Mouse (Mus musculus) heart, postnatal 36 days (tissue): ENCODE results near the gene Ift122. TPM values are rescaled to one million over a fixed set of nuclear protein-coding genes. Genes with fewer than 3 reads are reported as not detected.
A peak's percentile ranks its signal among the peaks of the same experiment; 100 is the strongest.

Experiments used
- DNase-seq, 2 experiments: peaks; one replicate each; pipeline ENCODE4 v3.0.0; 2021 to 2022
- intact Hi-C: fragments of 180-260 bp; cut with DNase I; formaldehyde crosslinking; loops from one replicate; pipeline ENCODE4 v1.15.1; 2025
- total RNA-seq, 2 experiments: library from RNA; stranded (reverse); gene quantifications; 2 replicates each; pipeline ENCODE4 v1.2.3; 2021

Ift122 gene
- total RNA-seq, 2 experiments from 2014 or later: 9.1 to 9.4 TPM

- intact Hi-C loops: loop anchor here (2.0 kb wide), 1 partner anchor 40 kb away; no protein-coding TSS in a partner anchor
Observed at GRCm38 (mm10) chr6:115955169-115955568, 101.9 kb downstream of the Ift122 start.

GRCm38 (mm10) chr6:115955664-115956063, 102.4 kb downstream of the Ift122 start:
- intact Hi-C loops: loop anchor here (2.0 kb wide), 1 partner anchor 41 kb away; no protein-coding TSS in a partner anchor
- no peak for DNase-seq

More at GRCm38 (mm10) chr6:115955169-115955568, 101.9 kb downstream of the Ift122 start:
- no peak for DNase-seq

- intact Hi-C loops: no loop called here
- DNase-seq: no peak
Observed at GRCm38 (mm10) chr6:115956418-115956921, 103.2 kb downstream of the Ift122 start.

GRCm38 (mm10) chr6:115956922-115957601, 103.8 kb downstream of the Ift122 start:
- intact Hi-C loops: no loop called here

GRCm38 (mm10) chr6:115957681-115958080, 104.4 kb downstream of the Ift122 start:
- DNase-seq: no peak
- intact Hi-C loops: loop anchor here (2.0 kb wide), 1 partner anchor 57 kb away; no protein-coding TSS in a partner anchor

More at GRCm38 (mm10) chr6:115956922-115957601, 103.8 kb downstream of the Ift122 start:
- peak in 1 of 2 experiments; percentile 63 for DNase-seq

- intact Hi-C loops: loop anchor here (2.0 kb wide), 1 partner anchor 58 kb away; no protein-coding TSS in a partner anchor
- no peak for DNase-seq
Observed at GRCm38 (mm10) chr6:115958445-115958844, 105.2 kb downstream of the Ift122 start.

- intact Hi-C loops: loop anchor here (2.0 kb wide), 1 partner anchor 58 kb away; no protein-coding TSS in a partner anchor
Observed at GRCm38 (mm10) chr6:115959151-115959691, 106.0 kb downstream of the Ift122 start.

GRCm38 (mm10) chr6:115960322-115960721, 107.1 kb downstream of the Ift122 start:
- DNase-seq: no peak
- intact Hi-C loops: no loop called here

More at GRCm38 (mm10) chr6:115959151-115959691, 106.0 kb downstream of the Ift122 start:
- peak; percentile 89 to 91 for DNase-seq

- intact Hi-C loops: loop anchor here (2.0 kb wide), 1 partner anchor 33 kb away; the partner anchor contains the start of gene Plxnd1
- no peak for DNase-seq
Observed at GRCm38 (mm10) chr6:115961743-115962142, 108.5 kb downstream of the Ift122 start.

GRCm38 (mm10) chr6:115962439-115963085, 109.3 kb downstream of the Ift122 start:
- no peak for DNase-seq
- intact Hi-C loops: loop anchor here (2.0 kb wide), 1 partner anchor 32 kb away; the partner anchor contains the start of gene Plxnd1

GRCm38 (mm10) chr6:115963656-115964055, 110.4 kb downstream of the Ift122 start:
- intact Hi-C loops: loop anchor here (2.0 kb wide), 1 partner anchor 31 kb away; the partner anchor contains the start of gene Plxnd1
- no peak for DNase-seq

- intact Hi-C loops: no loop called here
- DNase-seq: no peak
Observed at GRCm38 (mm10) chr6:115966227-115966966, 113.1 kb downstream of the Ift122 start.

- intact Hi-C loops: no loop called here
- DNase-seq: no peak
Observed at GRCm38 (mm10) chr6:115967291-115967880, 114.1 kb downstream of the Ift122 start.

- intact Hi-C loops: no loop called here
- no peak for DNase-seq
Observed at GRCm38 (mm10) chr6:115968086-115968485, 114.8 kb downstream of the Ift122 start.

- intact Hi-C loops: no loop called here
- no peak for DNase-seq
Observed at GRCm38 (mm10) chr6:115968700-115969099, 115.4 kb downstream of the Ift122 start.

- DNase-seq: no peak
- intact Hi-C loops: no loop called here
Observed at GRCm38 (mm10) chr6:115969103-115969502, 115.8 kb downstream of the Ift122 start.

- DNase-seq: no peak
- intact Hi-C loops: no loop called here
Observed at GRCm38 (mm10) chr6:115969952-115970351, 116.7 kb downstream of the Ift122 start.

- DNase-seq: no peak
- intact Hi-C loops: no loop called here
Observed at GRCm38 (mm10) chr6:115971273-115972060, 118.2 kb downstream of the Ift122 start.
